Mouse (Mus musculus): Measurements from ENCODE around the gene Atp5s. TPM values are rescaled to one million over a fixed set of nuclear protein-coding genes. Genes with fewer than 3 reads are reported as not detected.

Gene Atp5s
- total and polyA plus RNA-seq, 3 experiments = 8.2 to 66.9 (median 15.9) TPM

DNA sequence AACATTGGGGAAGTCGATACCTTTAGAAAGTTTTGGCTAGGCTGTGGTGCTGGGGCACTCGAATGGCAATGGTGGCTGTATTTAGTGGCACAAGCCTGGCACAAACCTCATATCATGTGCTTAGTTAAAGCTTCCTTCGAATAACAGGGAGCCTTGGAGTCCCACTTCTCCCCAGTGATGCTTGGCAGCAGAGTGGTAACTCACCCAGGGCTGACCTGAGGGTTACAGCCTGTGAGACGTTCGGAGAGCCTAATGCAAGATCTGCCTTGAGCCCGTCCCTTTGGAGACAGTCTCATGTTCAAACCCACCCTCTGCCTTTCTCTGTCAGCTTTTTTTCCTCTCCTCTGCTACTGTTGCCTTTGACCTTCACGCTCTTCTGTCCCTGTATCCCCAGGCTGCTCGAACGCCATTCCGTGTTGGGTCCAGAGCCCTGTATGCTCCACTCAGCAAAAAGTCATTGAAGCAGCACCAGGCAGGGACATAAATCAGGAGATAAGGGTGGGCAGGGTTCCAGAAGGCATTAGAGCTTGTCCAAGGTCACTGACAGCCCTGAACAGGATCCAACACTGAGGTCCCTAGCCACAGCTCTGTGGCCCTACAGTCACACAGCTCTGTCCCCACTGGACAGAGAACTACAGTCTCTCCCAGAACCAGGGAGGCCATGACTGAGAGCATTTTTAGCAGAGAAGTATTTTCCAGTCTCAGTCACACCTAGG is 57.3 kb downstream of the Atp5s start:
- TF ChIP-seq CTCF (IDR thresholded peaks at IDR 0.05; ENCODE audit: low read depth, low read length) (no peak), POLR2AphosphoS5 (IDR thresholded peaks at IDR 0.05; ENCODE audit: insufficient replicate concordance, low read depth, low read length) (no peak), GATA1 (IDR thresholded peaks at IDR 0.05; ENCODE audit: borderline replicate concordance, low read length) (no peak), TAL1 (conservative IDR thresholded peaks at IDR 0.05; ENCODE audit: low read depth, low read length) (no peak), GATA2 (IDR thresholded peaks at IDR 0.05; ENCODE audit: borderline replicate concordance, low read depth, low read length) (no peak)
- Histone ChIP-seq H3K4me3 (ENCODE audit: low read depth, low read length) (no peak overlapping the region), H3K36me3 (replicated peaks) (no peaks in the 10 kb centered on the region), H3K9me3 (replicated peaks) (no peaks in the 10 kb centered on the region), H3K4me1 (ENCODE audit: insufficient read depth, low read depth, low read length) (peaks cover 38% of the 10 kb centered on the region), H3K27me3 (ENCODE audit: insufficient read depth, low read length) (peaks cover 42% of the 10 kb centered on the region)
- DNase-seq (ENCODE audit: low spot score) (no peak), ATAC-seq (ENCODE audit: extremely low read depth, insufficient number of reproducible peaks, low FRiP score, poor library complexity, severe bottlenecking) (no peak)

DNA sequence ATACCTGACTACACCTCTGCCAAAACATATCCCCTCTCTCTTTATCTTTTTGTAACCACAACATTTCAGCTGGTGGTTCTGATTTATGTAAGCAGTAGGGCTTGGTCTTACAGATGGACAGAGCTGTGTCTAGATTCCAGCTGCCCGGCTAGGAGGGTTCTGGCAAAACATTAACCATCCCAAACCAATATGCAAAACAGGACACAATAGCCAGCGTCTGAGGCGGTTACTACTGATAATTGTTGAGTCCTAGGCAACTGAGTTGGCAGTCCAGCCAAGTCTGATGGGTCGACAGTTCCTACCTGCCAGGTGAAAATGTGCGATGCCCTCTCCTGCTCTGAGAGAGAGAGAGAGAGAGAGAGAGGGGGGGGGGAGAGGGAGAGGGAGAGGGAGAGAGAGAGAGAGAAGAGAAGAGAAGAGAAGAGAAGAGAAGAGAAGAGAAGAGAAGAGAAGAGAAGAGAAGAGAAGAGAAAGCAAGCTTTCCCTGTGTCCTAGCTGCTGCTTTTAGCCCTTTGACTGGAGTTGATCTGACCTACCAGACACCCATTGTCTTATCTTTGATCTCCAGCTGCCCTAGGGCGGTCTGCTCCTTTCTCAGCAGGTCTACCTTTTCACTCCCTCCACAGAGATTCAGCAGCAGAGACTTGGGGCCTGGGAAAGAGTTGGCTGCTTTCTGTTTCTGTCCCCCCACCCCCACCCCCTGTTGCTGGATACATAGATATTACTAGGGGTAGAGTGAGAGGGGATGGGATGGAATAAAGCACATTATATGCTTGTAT is 58.7 kb downstream of the Atp5s start:
- peaks cover 48% of the 10 kb centered on the region for H3K27me3 ChIP-seq (ENCODE audit: insufficient read depth, low read length)
- H3K4me3 ChIP-seq (ENCODE audit: low read depth, low read length) = peak overlapping the region; percentile 20; the same call in 1 of the 2 replicates
- ATAC-seq (ENCODE audit: extremely low read depth, insufficient number of reproducible peaks, low FRiP score, poor library complexity, severe bottlenecking) (peak; percentile 98), DNase-seq (ENCODE audit: low spot score) (peak; percentile 67)
- no peaks in the 10 kb centered on the region for H3K36me3 ChIP-seq (replicated peaks)
- no peak for TF ChIP-seq GATA1 (IDR thresholded peaks at IDR 0.05; ENCODE audit: borderline replicate concordance, low read length)
- peak; percentile 99 for TF ChIP-seq GATA2 (IDR thresholded peaks at IDR 0.05; ENCODE audit: borderline replicate concordance, low read depth, low read length)
- peak; percentile 86 for TF ChIP-seq TAL1 (conservative IDR thresholded peaks at IDR 0.05; ENCODE audit: low read depth, low read length)
- TF ChIP-seq POLR2AphosphoS5 (IDR thresholded peaks at IDR 0.05; ENCODE audit: insufficient replicate concordance, low read depth, low read length) = no peak
- TF ChIP-seq CTCF (IDR thresholded peaks at IDR 0.05; ENCODE audit: low read depth, low read length) = no peak
- H3K9me3 ChIP-seq (replicated peaks) = no peaks in the 10 kb centered on the region
- H3K4me1 ChIP-seq (ENCODE audit: insufficient read depth, low read depth, low read length) = peaks cover 46% of the 10 kb centered on the region

DNA sequence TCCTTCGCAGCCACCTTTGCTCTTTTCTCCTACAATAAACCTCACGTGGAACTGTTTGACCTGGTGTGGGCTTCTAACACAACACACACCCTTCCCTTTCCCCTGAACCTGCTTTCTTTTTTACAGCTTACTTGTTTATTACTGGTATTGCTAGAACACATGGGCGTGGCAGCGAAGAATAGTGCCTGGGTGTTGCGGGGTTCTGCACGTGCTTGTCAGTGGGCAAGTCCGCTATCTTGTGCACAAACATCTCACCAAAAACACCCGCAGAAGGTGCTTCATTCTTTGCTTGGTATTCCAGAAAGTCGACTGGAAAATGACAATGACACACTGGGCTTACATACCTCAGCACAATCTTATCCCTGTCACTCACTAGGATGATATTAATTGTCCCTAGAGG is 60.7 kb downstream of the Atp5s start:
- ATAC-seq (ENCODE audit: extremely low read depth, insufficient number of reproducible peaks, low FRiP score, poor library complexity, severe bottlenecking) = no peak
- no peak for TF ChIP-seq CTCF (IDR thresholded peaks at IDR 0.05; ENCODE audit: low read depth, low read length)
- Histone ChIP-seq H3K4me1 (ENCODE audit: insufficient read depth, low read depth, low read length) (peaks cover 50% of the 10 kb centered on the region), H3K36me3 (replicated peaks) (no peaks in the 10 kb centered on the region), H3K9me3 (replicated peaks) (no peaks in the 10 kb centered on the region), H3K27me3 (ENCODE audit: insufficient read depth, low read length) (peaks cover 65% of the 10 kb centered on the region), H3K4me3 (ENCODE audit: low read depth, low read length) (no peak overlapping the region)
- DNase-seq (ENCODE audit: low spot score) = no peak

DNA sequence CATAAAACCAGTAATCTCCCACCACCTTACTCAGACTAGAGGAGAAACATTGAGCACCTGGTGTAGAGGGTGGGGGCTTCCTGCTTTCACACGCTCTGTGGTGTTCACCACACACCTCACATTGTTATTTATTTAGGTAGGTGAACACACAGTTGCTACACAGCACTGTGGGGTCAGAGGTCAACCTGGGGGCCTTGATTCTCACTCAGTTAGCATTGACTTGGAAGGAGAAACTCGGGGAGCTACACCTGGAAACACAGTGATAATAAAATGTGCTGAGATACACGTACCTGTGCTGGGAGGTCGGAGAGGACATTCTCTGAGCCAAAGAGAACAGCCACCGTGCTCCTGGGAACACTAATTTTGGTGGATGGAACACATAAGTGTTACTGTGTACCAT is 63.6 kb downstream of the Atp5s start:
- DNase-seq (ENCODE audit: low spot score) (no peak), ATAC-seq (ENCODE audit: extremely low read depth, insufficient number of reproducible peaks, low FRiP score, poor library complexity, severe bottlenecking) (no peak)
- no peak for TF ChIP-seq GATA2 (IDR thresholded peaks at IDR 0.05; ENCODE audit: borderline replicate concordance, low read depth, low read length)
- no peak for TF ChIP-seq GATA1 (IDR thresholded peaks at IDR 0.05; ENCODE audit: borderline replicate concordance, low read length)
- Histone ChIP-seq H3K36me3 (replicated peaks) (no peaks in the 10 kb centered on the region), H3K4me3 (ENCODE audit: low read depth, low read length) (no peak overlapping the region), H3K27me3 (ENCODE audit: insufficient read depth, low read length) (peaks cover 59% of the 10 kb centered on the region), H3K4me1 (ENCODE audit: insufficient read depth, low read depth, low read length) (peaks cover 42% of the 10 kb centered on the region), H3K9me3 (replicated peaks) (no peaks in the 10 kb centered on the region)

DNA sequence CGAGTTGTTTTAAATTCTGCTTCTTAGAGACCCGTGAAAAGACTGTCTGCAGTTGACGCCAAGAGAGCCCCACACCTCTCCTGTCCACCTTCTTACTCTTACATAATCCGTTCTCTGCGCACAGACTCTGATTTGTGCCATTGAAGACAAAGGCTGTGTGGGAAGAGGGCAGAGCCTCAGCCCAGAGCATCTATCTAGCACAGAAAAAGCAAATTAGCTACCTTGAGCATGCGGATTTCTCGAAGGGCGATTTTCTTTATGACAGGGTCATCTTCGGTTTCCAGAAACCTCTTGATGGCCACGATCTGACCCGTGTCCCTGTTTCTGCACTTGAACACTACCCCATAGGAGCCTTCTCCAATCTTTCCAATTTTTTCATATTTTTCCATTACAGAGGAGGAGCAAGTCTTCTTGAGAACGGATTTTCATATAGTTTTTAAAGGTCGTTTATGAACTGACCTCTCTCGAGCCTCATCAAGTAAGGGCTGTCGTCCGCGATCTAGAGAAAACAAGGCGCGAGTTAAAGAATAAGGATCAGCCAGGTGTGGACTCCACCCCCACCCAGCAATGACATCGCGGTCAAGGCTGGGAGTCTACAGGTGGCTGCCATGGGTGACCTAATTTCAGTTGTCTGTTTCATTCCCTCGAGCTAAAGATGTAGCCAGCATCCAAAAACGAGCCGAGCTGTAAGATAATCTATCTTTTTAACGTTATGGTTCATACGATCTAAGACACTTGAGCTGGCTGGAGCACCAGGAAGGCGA is 65.2 kb downstream of the Atp5s start:
- Histone ChIP-seq H3K27me3 (ENCODE audit: insufficient read depth, low read length) (peaks cover 70% of the 10 kb centered on the region), H3K36me3 (replicated peaks) (no peaks in the 10 kb centered on the region), H3K4me3 (ENCODE audit: low read depth, low read length) (no peak overlapping the region), H3K9me3 (replicated peaks) (no peaks in the 10 kb centered on the region), H3K4me1 (ENCODE audit: insufficient read depth, low read depth, low read length) (peaks cover 26% of the 10 kb centered on the region)
- no peak for DNase-seq (ENCODE audit: low spot score)
- TF ChIP-seq TAL1 (conservative IDR thresholded peaks at IDR 0.05; ENCODE audit: low read depth, low read length) (no peak), CTCF (IDR thresholded peaks at IDR 0.05; ENCODE audit: low read depth, low read length) (no peak), GATA1 (IDR thresholded peaks at IDR 0.05; ENCODE audit: borderline replicate concordance, low read length) (no peak), GATA2 (IDR thresholded peaks at IDR 0.05; ENCODE audit: borderline replicate concordance, low read depth, low read length) (no peak), POLR2AphosphoS5 (IDR thresholded peaks at IDR 0.05; ENCODE audit: insufficient replicate concordance, low read depth, low read length) (no peak)
- ATAC-seq (ENCODE audit: extremely low read depth, insufficient number of reproducible peaks, low FRiP score, poor library complexity, severe bottlenecking) = no peak
